Mouse (Mus musculus): ENCODE measurements around the gene Slc45a3. TPM values are rescaled to one million over a fixed set of nuclear protein-coding genes. Genes with fewer than 3 reads are reported as not detected.

Gene Slc45a3
- polyA plus RNA-seq, 1 experiment from 2014 or later = 10.5 TPM

DNA sequence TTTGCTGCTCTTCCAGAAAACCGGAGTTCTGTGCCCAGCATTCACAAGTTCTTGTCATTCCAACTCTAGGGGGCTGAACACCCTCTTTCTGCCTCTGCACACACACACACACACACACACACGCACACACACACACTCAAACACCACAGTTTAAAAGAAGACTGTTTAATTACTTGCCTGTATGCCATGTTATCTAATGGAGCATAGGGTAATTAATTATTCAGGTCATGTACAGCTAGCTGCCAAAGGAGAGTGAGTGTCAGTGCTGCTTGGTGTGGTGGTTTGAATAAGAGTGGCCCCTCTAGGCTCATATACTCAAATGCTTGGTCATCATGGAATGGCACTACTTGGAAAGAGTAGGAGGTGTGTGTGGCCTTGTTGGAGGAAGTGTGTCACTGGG lies 21.0 kb downstream of the Slc45a3 start:
- Histone ChIP-seq H3K27me3 (ENCODE audit: control insufficient read depth, insufficient read depth, low read length) (no peaks in the 10 kb centered on the region), H3K9ac (ENCODE audit: low read length) (no peak overlapping the region), H3K36me3 (ENCODE audit: control insufficient read depth, insufficient read depth, low read length) (no peaks in the 10 kb centered on the region), H3K27ac (ENCODE audit: low read length) (no peak overlapping the region), H3K9me3 (replicated peaks; ENCODE audit: control insufficient read depth, low read length) (no peaks in the 10 kb centered on the region), H3K4me3 (replicated peaks; ENCODE audit: low read length) (no peak overlapping the region), H3K4me1 (ENCODE audit: control insufficient read depth, insufficient read depth, low read length) (no peaks in the 10 kb centered on the region), H3K4me2 (ENCODE audit: low read depth, low read length) (no peak overlapping the region)
- ATAC-seq (ENCODE audit: insufficient read depth, low FRiP score) = no peak
- WGBS = 71% methylated on average over 2 of the region's 2 CpGs

DNA sequence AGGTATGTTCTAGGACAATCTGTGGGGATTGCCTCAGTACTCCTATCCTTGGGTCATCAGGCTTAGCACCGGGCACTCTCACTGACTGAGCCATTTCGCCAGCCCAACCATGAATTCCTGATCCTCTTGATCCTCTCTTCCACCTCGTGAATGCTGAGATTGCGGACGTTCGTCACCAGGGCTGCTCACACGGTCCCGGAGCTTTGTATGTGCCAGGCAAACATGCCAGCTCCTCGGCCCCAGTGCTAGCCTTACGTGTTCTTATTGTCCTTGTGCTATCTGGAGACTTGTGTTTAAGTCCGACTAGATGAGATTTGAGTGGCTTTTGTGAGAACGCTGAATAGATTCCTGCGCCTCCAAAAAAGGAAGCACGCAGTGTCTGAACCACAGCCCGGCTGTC lies 24.7 kb downstream of the Slc45a3 start:
- no peak overlapping the region for H3K4me3 ChIP-seq (replicated peaks; ENCODE audit: low read length)
- no peaks in the 10 kb centered on the region for H3K9me3 ChIP-seq (replicated peaks; ENCODE audit: control insufficient read depth, low read length)
- H3K27me3 ChIP-seq (ENCODE audit: control insufficient read depth, insufficient read depth, low read length) = no peaks in the 10 kb centered on the region
- no peaks in the 10 kb centered on the region for H3K36me3 ChIP-seq (ENCODE audit: control insufficient read depth, insufficient read depth, low read length)
- H3K9ac ChIP-seq (ENCODE audit: low read length) = no peak overlapping the region
- no peak overlapping the region for H3K4me2 ChIP-seq (ENCODE audit: low read depth, low read length)
- H3K27ac ChIP-seq (ENCODE audit: low read length) = no peak overlapping the region
- WGBS = 67% methylated on average over 15 of the region's 15 CpGs
- no peak for ATAC-seq (ENCODE audit: insufficient read depth, low FRiP score)
- H3K4me1 ChIP-seq (ENCODE audit: control insufficient read depth, insufficient read depth, low read length) = no peaks in the 10 kb centered on the region

DNA sequence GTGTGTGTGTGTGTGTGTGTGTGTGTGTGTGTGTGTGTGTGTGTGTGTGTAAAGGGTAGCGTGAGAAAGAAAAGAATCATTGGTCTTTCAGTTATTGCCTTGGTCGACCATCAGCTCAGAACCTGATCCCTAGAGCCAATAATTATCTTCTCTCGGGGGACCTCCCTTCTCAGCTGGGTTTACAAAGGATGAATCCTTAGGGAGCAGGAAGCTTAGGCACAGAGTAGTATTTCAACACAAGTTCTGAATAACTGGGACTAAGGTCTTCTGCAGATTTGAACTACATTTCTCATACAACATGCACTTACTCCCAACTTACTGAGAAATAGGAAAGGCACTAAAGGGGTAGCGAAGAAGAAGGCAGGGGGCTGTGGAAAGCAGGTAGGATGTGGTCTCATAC lies 26.7 kb downstream of the Slc45a3 start:
- no peak for ATAC-seq (ENCODE audit: insufficient read depth, low FRiP score)
- WGBS = 71% methylated on average over 4 of the region's 4 CpGs
- Histone ChIP-seq H3K9me3 (replicated peaks; ENCODE audit: control insufficient read depth, low read length) (no peaks in the 10 kb centered on the region), H3K4me2 (ENCODE audit: low read depth, low read length) (no peak overlapping the region), H3K27ac (ENCODE audit: low read length) (no peak overlapping the region), H3K4me1 (ENCODE audit: control insufficient read depth, insufficient read depth, low read length) (no peaks in the 10 kb centered on the region), H3K36me3 (ENCODE audit: control insufficient read depth, insufficient read depth, low read length) (no peaks in the 10 kb centered on the region), H3K27me3 (ENCODE audit: control insufficient read depth, insufficient read depth, low read length) (no peaks in the 10 kb centered on the region), H3K9ac (ENCODE audit: low read length) (no peak overlapping the region), H3K4me3 (replicated peaks; ENCODE audit: low read length) (no peak overlapping the region)

DNA sequence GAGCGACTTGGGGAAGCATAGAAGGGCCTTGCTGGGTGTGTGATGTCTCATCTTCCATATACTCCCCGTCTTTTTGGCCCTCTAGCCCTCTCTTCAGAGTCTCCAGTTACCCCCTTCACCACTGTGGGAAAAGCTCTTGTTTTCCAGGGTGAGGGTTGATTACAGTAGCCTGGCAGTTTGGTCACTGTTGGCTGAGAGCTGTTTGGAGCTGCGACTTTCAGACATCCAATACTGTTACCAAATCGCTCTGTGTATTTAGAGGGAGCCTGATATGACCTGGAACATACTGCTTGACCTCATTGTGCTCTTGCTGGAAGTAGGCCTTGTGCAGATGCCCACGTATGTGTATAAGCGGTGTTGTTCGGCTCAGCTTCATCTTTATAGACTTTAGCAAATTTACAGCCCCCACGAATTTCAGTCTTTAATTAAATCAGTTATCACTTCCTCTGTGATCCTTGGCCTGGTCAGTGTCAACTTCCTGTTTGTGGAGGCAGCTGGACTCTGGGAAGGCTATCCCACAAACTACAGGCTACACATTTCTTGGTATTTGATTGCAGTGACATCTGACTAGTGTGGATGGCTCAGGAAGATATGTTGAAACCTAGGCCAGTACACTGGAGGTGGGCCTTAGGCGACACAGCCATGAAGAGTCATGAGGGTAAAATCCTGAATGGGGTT lies 27.5 kb downstream of the Slc45a3 start:
- 80% methylated on average over 9 of the region's 9 CpGs for WGBS
- H3K4me1 ChIP-seq (ENCODE audit: control insufficient read depth, insufficient read depth, low read length) = no peaks in the 10 kb centered on the region
- H3K27ac ChIP-seq (ENCODE audit: low read length) = no peak overlapping the region
- no peak for ATAC-seq (ENCODE audit: insufficient read depth, low FRiP score)
- H3K36me3 ChIP-seq (ENCODE audit: control insufficient read depth, insufficient read depth, low read length) = no peaks in the 10 kb centered on the region
- H3K9ac ChIP-seq (ENCODE audit: low read length) = no peak overlapping the region
- H3K9me3 ChIP-seq (replicated peaks; ENCODE audit: control insufficient read depth, low read length) = no peaks in the 10 kb centered on the region
- H3K27me3 ChIP-seq (ENCODE audit: control insufficient read depth, insufficient read depth, low read length) = no peaks in the 10 kb centered on the region
- no peak overlapping the region for H3K4me2 ChIP-seq (ENCODE audit: low read depth, low read length)
- no peak overlapping the region for H3K4me3 ChIP-seq (replicated peaks; ENCODE audit: low read length)

DNA sequence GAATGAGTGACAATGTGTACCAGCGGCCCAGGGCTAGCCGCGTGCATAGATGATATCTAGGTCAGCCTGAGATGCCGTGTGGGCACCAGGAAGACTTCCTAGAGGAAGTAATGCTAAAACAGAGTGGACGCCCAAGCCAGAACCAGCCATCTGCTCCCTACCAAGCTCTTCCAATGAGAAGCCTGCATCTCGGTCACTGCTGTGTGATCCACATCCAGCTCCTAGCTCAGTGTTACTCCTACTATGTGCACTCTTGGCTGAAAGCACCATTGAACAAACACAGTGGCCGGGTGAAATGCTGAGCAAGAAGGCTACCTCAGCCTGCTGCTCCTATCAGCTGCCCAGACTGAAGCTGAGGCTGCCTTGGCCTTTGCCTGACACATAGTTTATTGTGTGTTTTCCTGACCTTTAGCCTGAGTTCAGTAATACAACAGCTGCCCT lies 29.8 kb downstream of the Slc45a3 start:
- Histone ChIP-seq H3K9ac (ENCODE audit: low read length) (no peak overlapping the region), H3K27ac (ENCODE audit: low read length) (no peak overlapping the region), H3K4me2 (ENCODE audit: low read depth, low read length) (no peak overlapping the region), H3K27me3 (ENCODE audit: control insufficient read depth, insufficient read depth, low read length) (no peaks in the 10 kb centered on the region), H3K4me3 (replicated peaks; ENCODE audit: low read length) (no peak overlapping the region), H3K9me3 (replicated peaks; ENCODE audit: control insufficient read depth, low read length) (no peaks in the 10 kb centered on the region), H3K4me1 (ENCODE audit: control insufficient read depth, insufficient read depth, low read length) (no peaks in the 10 kb centered on the region), H3K36me3 (ENCODE audit: control insufficient read depth, insufficient read depth, low read length) (no peaks in the 10 kb centered on the region)
- ATAC-seq (ENCODE audit: insufficient read depth, low FRiP score) = no peak
- 72% methylated on average over 7 of the region's 7 CpGs for WGBS

DNA sequence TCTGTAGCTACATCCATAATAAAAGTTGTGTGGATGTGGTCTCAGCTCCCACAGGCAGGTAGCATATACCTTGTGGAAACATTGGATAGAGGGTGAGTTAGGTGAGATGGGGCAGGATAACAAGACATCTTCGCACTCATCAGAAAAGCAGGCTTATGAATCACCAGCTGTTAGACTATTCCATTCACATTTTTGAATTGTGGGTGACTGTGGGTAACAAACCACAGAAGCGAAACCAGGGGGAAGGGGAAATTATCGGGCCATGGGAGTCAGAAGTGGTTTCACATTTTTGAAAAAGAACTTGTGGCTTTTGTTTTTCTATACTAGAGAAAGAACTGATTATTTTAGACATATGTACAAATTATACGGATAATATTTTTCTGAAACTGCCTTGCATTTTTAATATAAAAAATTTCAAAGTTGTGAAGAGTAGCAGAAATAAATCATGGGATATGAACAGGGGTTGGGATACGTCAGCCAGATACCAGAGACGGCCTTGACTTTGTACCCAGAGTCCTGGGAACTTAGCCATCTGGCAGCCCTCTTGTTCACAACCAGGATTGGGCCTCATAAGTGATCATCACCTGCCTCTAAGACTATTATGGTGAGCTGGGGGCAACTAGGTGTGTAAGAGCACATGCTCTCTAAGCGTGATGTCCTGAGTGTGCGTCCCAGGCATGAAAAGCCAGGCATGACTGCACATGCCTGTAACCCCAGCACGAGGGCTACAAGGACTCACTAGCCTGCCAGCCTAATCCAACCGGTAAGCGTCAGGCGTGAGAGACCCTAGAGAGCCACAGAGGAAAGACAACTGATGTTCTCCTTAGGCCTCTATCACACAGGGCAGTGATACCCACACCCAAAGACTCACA lies 30.6 kb downstream of the Slc45a3 start:
- H3K9ac ChIP-seq (ENCODE audit: low read length) = no peak overlapping the region
- no peaks in the 10 kb centered on the region for H3K9me3 ChIP-seq (replicated peaks; ENCODE audit: control insufficient read depth, low read length)
- WGBS = 79% methylated on average over 12 of the region's 12 CpGs
- no peak overlapping the region for H3K4me2 ChIP-seq (ENCODE audit: low read depth, low read length)
- no peaks in the 10 kb centered on the region for H3K36me3 ChIP-seq (ENCODE audit: control insufficient read depth, insufficient read depth, low read length)
- no peak overlapping the region for H3K27ac ChIP-seq (ENCODE audit: low read length)
- no peaks in the 10 kb centered on the region for H3K27me3 ChIP-seq (ENCODE audit: control insufficient read depth, insufficient read depth, low read length)
- no peaks in the 10 kb centered on the region for H3K4me1 ChIP-seq (ENCODE audit: control insufficient read depth, insufficient read depth, low read length)
- ATAC-seq (ENCODE audit: insufficient read depth, low FRiP score) = no peak
- no peak overlapping the region for H3K4me3 ChIP-seq (replicated peaks; ENCODE audit: low read length)

DNA sequence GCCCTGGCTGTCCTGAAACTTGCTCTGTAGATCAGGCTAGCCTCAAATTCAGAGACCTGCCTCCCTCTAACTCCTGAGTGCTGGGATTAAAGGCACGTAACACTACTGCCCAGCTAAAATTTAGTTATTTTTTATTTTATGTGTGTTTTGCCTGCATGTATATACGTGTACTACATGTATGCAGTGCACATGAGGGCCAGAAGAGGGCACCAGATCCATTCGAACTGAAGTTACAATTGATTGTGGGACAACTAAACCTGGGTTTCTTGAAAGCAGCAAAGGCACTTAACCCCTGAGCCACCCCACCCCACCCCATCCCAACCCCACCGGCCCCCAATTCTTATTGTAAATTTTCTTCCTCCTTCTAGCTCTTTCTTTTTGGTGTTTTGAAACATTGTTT lies 32.3 kb downstream of the Slc45a3 start:
- 36% methylated on average over 4 of the region's 4 CpGs for WGBS
- no peaks in the 10 kb centered on the region for H3K4me1 ChIP-seq (ENCODE audit: control insufficient read depth, insufficient read depth, low read length)

DNA sequence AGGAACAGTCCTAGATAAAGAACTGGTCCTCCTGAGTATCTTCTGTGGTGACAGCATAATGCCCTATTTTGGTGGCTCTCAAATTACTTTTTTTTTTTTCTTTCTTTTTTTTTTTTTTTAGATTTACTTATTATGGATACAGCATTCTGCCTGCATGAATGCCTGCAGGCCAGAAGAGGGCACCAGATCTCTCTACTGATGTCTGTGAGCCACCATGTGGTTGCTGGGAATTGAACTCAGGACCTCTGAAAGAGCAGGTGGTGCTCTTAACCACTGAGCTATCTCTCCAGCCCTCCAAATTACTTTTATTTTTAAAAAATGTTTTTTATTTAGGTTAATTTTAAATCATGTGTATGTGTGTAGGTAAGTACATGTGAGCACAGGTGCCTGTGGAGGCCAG lies 37.7 kb downstream of the Slc45a3 start:
- Histone ChIP-seq H3K9ac (ENCODE audit: low read length) (no peak overlapping the region), H3K27ac (ENCODE audit: low read length) (no peak overlapping the region), H3K4me2 (ENCODE audit: low read depth, low read length) (no peak overlapping the region), H3K36me3 (ENCODE audit: control insufficient read depth, insufficient read depth, low read length) (no peaks in the 10 kb centered on the region), H3K4me3 (replicated peaks; ENCODE audit: low read length) (no peak overlapping the region), H3K27me3 (ENCODE audit: control insufficient read depth, insufficient read depth, low read length) (no peaks in the 10 kb centered on the region), H3K9me3 (replicated peaks; ENCODE audit: control insufficient read depth, low read length) (no peaks in the 10 kb centered on the region), H3K4me1 (ENCODE audit: control insufficient read depth, insufficient read depth, low read length) (no peaks in the 10 kb centered on the region)
- ATAC-seq (ENCODE audit: insufficient read depth, low FRiP score) = no peak

More for the DNA sequence above, 32.3 kb downstream of the Slc45a3 start:
- no peak for ATAC-seq (ENCODE audit: insufficient read depth, low FRiP score)
- Histone ChIP-seq H3K9me3 (replicated peaks; ENCODE audit: control insufficient read depth, low read length) (no peaks in the 10 kb centered on the region), H3K9ac (ENCODE audit: low read length) (no peak overlapping the region), H3K27me3 (ENCODE audit: control insufficient read depth, insufficient read depth, low read length) (no peaks in the 10 kb centered on the region), H3K4me2 (ENCODE audit: low read depth, low read length) (no peak overlapping the region), H3K36me3 (ENCODE audit: control insufficient read depth, insufficient read depth, low read length) (no peaks in the 10 kb centered on the region), H3K27ac (ENCODE audit: low read length) (no peak overlapping the region), H3K4me3 (replicated peaks; ENCODE audit: low read length) (no peak overlapping the region)

DNA sequence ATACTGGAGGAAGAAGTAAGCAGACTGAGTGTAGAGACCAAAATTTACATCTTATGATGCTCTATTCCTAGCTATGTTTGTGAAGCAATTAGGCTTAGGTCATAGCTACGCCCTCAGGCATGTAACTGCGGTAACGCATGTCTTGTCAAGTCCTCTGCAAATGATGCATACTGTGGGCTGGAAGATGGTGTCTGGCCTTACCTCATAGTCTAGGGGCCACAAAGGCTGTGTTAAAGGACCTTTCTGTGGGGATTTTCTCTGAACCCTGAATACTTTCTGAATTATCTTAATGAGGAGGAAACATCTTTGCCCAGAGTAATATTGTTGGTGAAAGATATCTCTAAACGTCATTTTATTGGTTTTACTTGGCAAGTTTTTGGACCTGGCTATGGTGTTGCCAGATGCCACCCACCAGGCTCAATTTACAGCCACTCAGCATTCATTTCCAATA lies 39.1 kb downstream of the Slc45a3 start:
- no peaks in the 10 kb centered on the region for H3K27me3 ChIP-seq (ENCODE audit: control insufficient read depth, insufficient read depth, low read length)
- ATAC-seq (ENCODE audit: insufficient read depth, low FRiP score) = no peak
- H3K27ac ChIP-seq (ENCODE audit: low read length) = no peak overlapping the region
- no peaks in the 10 kb centered on the region for H3K36me3 ChIP-seq (ENCODE audit: control insufficient read depth, insufficient read depth, low read length)
- no peak overlapping the region for H3K4me2 ChIP-seq (ENCODE audit: low read depth, low read length)
- WGBS = 79% methylated on average over 4 of the region's 4 CpGs
- peaks cover 8% of the 10 kb centered on the region; the same call in 1 of the 2 replicates for H3K4me1 ChIP-seq (ENCODE audit: control insufficient read depth, insufficient read depth, low read length)
- no peak overlapping the region for H3K9ac ChIP-seq (ENCODE audit: low read length)
- H3K9me3 ChIP-seq (replicated peaks; ENCODE audit: control insufficient read depth, low read length) = no peaks in the 10 kb centered on the region
- no peak overlapping the region for H3K4me3 ChIP-seq (replicated peaks; ENCODE audit: low read length)

Measured in stomach, embryonic 16.5 days (tissue).